Mouse (Mus musculus) forebrain, embryonic 13.5 days (tissue): Measurements from ENCODE around the gene Psmd5. TPM values are rescaled to one million over a fixed set of nuclear protein-coding genes. Genes with fewer than 3 reads are reported as not detected.

Experiments used
- ATAC-seq: fragments of 200-750 bp; cut with Nextera tagmentation; 2 replicates; pipeline ENCODE4 v1.8.0; 2017
- H3K27ac ChIP-seq: fragments of 300-500 bp; sonication (generic); 2 replicates; pipeline ENCODE4 v1.5.1; 2015; ENCODE audit warnings: inconsistent platforms, mild to moderate bottlenecking, moderate library complexity
- H3K27me3 ChIP-seq: fragments of 300-500 bp; sonication (generic); 2 replicates; pipeline ENCODE4 v1.6.1; 2015; ENCODE audit warnings: mild to moderate bottlenecking, inconsistent platforms
- H3K36me3 ChIP-seq: fragments of 300-500 bp; sonication (generic); 2 replicates; pipeline ENCODE4 v1.6.1; 2015; ENCODE audit warnings: mild to moderate bottlenecking, inconsistent platforms; ENCODE audit not compliant: poor library complexity, severe bottlenecking
- H3K4me1 ChIP-seq: fragments of 300-500 bp; sonication (generic); 2 replicates; pipeline ENCODE4 v1.6.1; 2015; ENCODE audit warnings: inconsistent platforms
- H3K4me2 ChIP-seq: fragments of 300-500 bp; sonication (generic); 2 replicates; pipeline ENCODE4 v1.6.1; 2015; ENCODE audit warnings: inconsistent platforms, mild to moderate bottlenecking, moderate library complexity
- H3K4me3 ChIP-seq: fragments of 300-500 bp; sonication (generic); 2 replicates; pipeline ENCODE4 v1.5.1; 2015; ENCODE audit warnings: mild to moderate bottlenecking, inconsistent platforms
- H3K9ac ChIP-seq: fragments of 300-500 bp; sonication (generic); 2 replicates; pipeline ENCODE4 v1.6.1; 2015; ENCODE audit warnings: mild to moderate bottlenecking, inconsistent platforms
- H3K9me3 ChIP-seq: fragments of 300-500 bp; sonication (generic); replicated peaks from 2 replicates; pipeline ENCODE4 v1.6.1; 2016; ENCODE audit warnings: inconsistent platforms
- WGBS: fragments of 180-500 bp; shearing (Covaris S2); methylation state at CpG from one replicate; pipeline ENCODE4 v1.1.7; 2015; 5-methylcytosine and 5-hydroxymethylcytosine counted together
- polyA plus RNA-seq: library from polyadenylated mRNA; unstranded; fragments of >200 nt; fragmentation: Nextera tagmentation; extraction: Ambion mirVana; gene quantifications from 2 replicates; pipeline ENCODE4 v1.2.1, GENCODE M21; 2015

Psmd5 gene
- polyA plus RNA-seq, 1 experiment from 2014 or later, result 101 TPM

GRCm38 (mm10) chr2:34893950-34894349, 19.2 kb upstream of the Psmd5 start:
- no peak overlapping the region for H3K9ac ChIP-seq
- no peaks in the 10 kb centered on the region for H3K9me3 ChIP-seq
- H3K27ac ChIP-seq, result no peak overlapping the region
- no peak overlapping the region for H3K4me2 ChIP-seq
- ATAC-seq, result no peak
- no peaks in the 10 kb centered on the region for H3K27me3 ChIP-seq
- WGBS, result 80% methylated on average over 5 of the region's 5 CpGs
- no peak overlapping the region for H3K4me3 ChIP-seq
- H3K4me1 ChIP-seq, result no peaks in the 10 kb centered on the region
- H3K36me3 ChIP-seq, result no peaks in the 10 kb centered on the region

GRCm38 (mm10) chr2:34884186-34884585, 9.4 kb upstream of the Psmd5 start:
- WGBS, result 78% methylated on average over 2 of the region's 2 CpGs
- Histone ChIP-seq H3K4me2 (no peak overlapping the region), H3K9me3 (no peaks in the 10 kb centered on the region), H3K36me3 (no peaks in the 10 kb centered on the region), H3K9ac (no peak overlapping the region), H3K4me3 (no peak overlapping the region), H3K4me1 (no peaks in the 10 kb centered on the region), H3K27me3 (peaks cover 18% of the 10 kb centered on the region), H3K27ac (no peak overlapping the region)
- ATAC-seq, result no peak

- Histone ChIP-seq H3K36me3 (no peaks in the 10 kb centered on the region), H3K27ac (no peak overlapping the region), H3K27me3 (peaks cover 19% of the 10 kb centered on the region), H3K9me3 (no peaks in the 10 kb centered on the region), H3K4me3 (no peak overlapping the region), H3K4me2 (no peak overlapping the region), H3K9ac (no peak overlapping the region), H3K4me1 (no peaks in the 10 kb centered on the region)
- WGBS, result 76% methylated on average over 5 of the region's 5 CpGs
- no peak for ATAC-seq
Measured at GRCm38 (mm10) chr2:34883190-34883589, 8.4 kb upstream of the Psmd5 start.

GRCm38 (mm10) chr2:34882757-34883156, 8.0 kb upstream of the Psmd5 start:
- H3K4me3 ChIP-seq, result no peak overlapping the region
- no peak overlapping the region for H3K27ac ChIP-seq
- no peak overlapping the region for H3K9ac ChIP-seq
- 94% methylated on average over 2 of the region's 2 CpGs for WGBS
- H3K27me3 ChIP-seq, result peaks cover 23% of the 10 kb centered on the region
- H3K36me3 ChIP-seq, result no peaks in the 10 kb centered on the region
- no peak for ATAC-seq
- H3K4me2 ChIP-seq, result no peak overlapping the region
- no peaks in the 10 kb centered on the region for H3K4me1 ChIP-seq
- H3K9me3 ChIP-seq, result no peaks in the 10 kb centered on the region

- Histone ChIP-seq H3K9me3 (no peaks in the 10 kb centered on the region), H3K9ac (no peak overlapping the region), H3K4me1 (no peaks in the 10 kb centered on the region), H3K4me2 (no peak overlapping the region), H3K4me3 (no peak overlapping the region), H3K36me3 (no peaks in the 10 kb centered on the region), H3K27ac (no peak overlapping the region), H3K27me3 (peaks cover 42% of the 10 kb centered on the region)
- WGBS, result 90% methylated on average over 10 of the region's 10 CpGs
- ATAC-seq, result no peak
Measured at GRCm38 (mm10) chr2:34880054-34880453, 5.3 kb upstream of the Psmd5 start.

GRCm38 (mm10) chr2:34874271-34874670, 497 bp downstream of the Psmd5 start, which contains the start of gene Cutal:
TSS of gene Cutal (plus strand) at chr2:34874396.
- no peak for ATAC-seq
- Histone ChIP-seq H3K27ac (no peak within 1 kb of the TSS), H3K4me3 (peak within 1 kb of the TSS; percentile 10), H3K9ac (peak within 1 kb of the TSS; percentile 50), H3K4me2 (peak within 1 kb of the TSS; percentile 33), H3K9me3 (no peaks in the 10 kb centered on the region), H3K4me1 (peaks cover 19% of the 10 kb centered on the region), H3K36me3 (no peaks in the 10 kb centered on the region), H3K27me3 (peaks cover 48% of the 10 kb centered on the region)
- 4% methylated on average over 14 of the region's 14 CpGs for WGBS

GRCm38 (mm10) chr2:34870520-34871474, 4.0 kb downstream of the Psmd5 start:
- H3K27ac ChIP-seq, result peak overlapping the region; percentile 92
- H3K9me3 ChIP-seq, result no peaks in the 10 kb centered on the region
- H3K4me1 ChIP-seq, result peaks cover 38% of the 10 kb centered on the region
- peaks cover 8% of the 10 kb centered on the region; the same call in 1 of the 2 replicates for H3K36me3 ChIP-seq
- H3K4me2 ChIP-seq, result peak overlapping the region; percentile 76
- peaks cover 26% of the 10 kb centered on the region for H3K27me3 ChIP-seq
- under 1% methylated on average over 66 of the region's 67 CpGs for WGBS
- ATAC-seq, result peak; percentile 99
- H3K9ac ChIP-seq, result peak overlapping the region; percentile 91
- peak overlapping the region; percentile 89 for H3K4me3 ChIP-seq

- H3K9me3 ChIP-seq, result no peaks in the 10 kb centered on the region
- no peak overlapping the region for H3K27ac ChIP-seq
- WGBS, result 44% methylated on average over 5 of the region's 5 CpGs
- ATAC-seq, result no peak
- H3K4me3 ChIP-seq, result peak overlapping the region; percentile 89
- peak overlapping the region; percentile 76 for H3K4me2 ChIP-seq
- H3K9ac ChIP-seq, result peak overlapping the region; percentile 66
- H3K36me3 ChIP-seq, result peaks cover 19% of the 10 kb centered on the region
- H3K4me1 ChIP-seq, result peaks cover 38% of the 10 kb centered on the region
- H3K27me3 ChIP-seq, result peaks cover 20% of the 10 kb centered on the region
Measured at GRCm38 (mm10) chr2:34869680-34870079, 5.1 kb downstream of the Psmd5 start.

GRCm38 (mm10) chr2:34857728-34858127, 17.0 kb downstream of the Psmd5 start:
- WGBS, result 89% methylated on average over 8 of the region's 8 CpGs
- H3K9me3 ChIP-seq, result no peaks in the 10 kb centered on the region
- no peak overlapping the region for H3K9ac ChIP-seq
- ATAC-seq, result no peak
- no peaks in the 10 kb centered on the region for H3K27me3 ChIP-seq
- H3K4me3 ChIP-seq, result no peak overlapping the region
- no peak overlapping the region for H3K4me2 ChIP-seq
- H3K27ac ChIP-seq, result no peak overlapping the region
- H3K4me1 ChIP-seq, result no peaks in the 10 kb centered on the region
- H3K36me3 ChIP-seq, result peaks cover 90% of the 10 kb centered on the region

- Histone ChIP-seq H3K36me3 (peaks cover 92% of the 10 kb centered on the region), H3K9me3 (no peaks in the 10 kb centered on the region), H3K9ac (no peak overlapping the region), H3K4me2 (no peak overlapping the region), H3K27me3 (no peaks in the 10 kb centered on the region), H3K4me3 (no peak overlapping the region), H3K4me1 (no peaks in the 10 kb centered on the region), H3K27ac (no peak overlapping the region)
- WGBS, result 97% methylated on average over 4 of the region's 4 CpGs
- ATAC-seq, result no peak
Measured at GRCm38 (mm10) chr2:34855265-34855664, 19.5 kb downstream of the Psmd5 start.

GRCm38 (mm10) chr2:34847702-34848101, 27.1 kb downstream of the Psmd5 start:
- 94% methylated on average over 1 of the region's 1 CpGs for WGBS
- no peak overlapping the region for H3K4me2 ChIP-seq
- no peaks in the 10 kb centered on the region for H3K9me3 ChIP-seq
- no peak overlapping the region for H3K27ac ChIP-seq
- H3K9ac ChIP-seq, result no peak overlapping the region
- H3K27me3 ChIP-seq, result no peaks in the 10 kb centered on the region
- H3K4me3 ChIP-seq, result no peak overlapping the region
- H3K4me1 ChIP-seq, result no peaks in the 10 kb centered on the region
- ATAC-seq, result no peak
- peaks cover 31% of the 10 kb centered on the region for H3K36me3 ChIP-seq

GRCm38 (mm10) chr2:34843211-34843939, 31.4 kb downstream of the Psmd5 start:
- no peak overlapping the region for H3K4me3 ChIP-seq
- no peak overlapping the region for H3K27ac ChIP-seq
- no peaks in the 10 kb centered on the region for H3K9me3 ChIP-seq
- 88% methylated on average over 11 of the region's 11 CpGs for WGBS
- no peaks in the 10 kb centered on the region for H3K4me1 ChIP-seq
- H3K36me3 ChIP-seq, result no peaks in the 10 kb centered on the region
- no peaks in the 10 kb centered on the region for H3K27me3 ChIP-seq
- no peak overlapping the region for H3K4me2 ChIP-seq
- ATAC-seq, result no peak
- no peak overlapping the region for H3K9ac ChIP-seq
